ENCODE assay signal across 8 mouse cellular contexts in the genomic region with DNA sequence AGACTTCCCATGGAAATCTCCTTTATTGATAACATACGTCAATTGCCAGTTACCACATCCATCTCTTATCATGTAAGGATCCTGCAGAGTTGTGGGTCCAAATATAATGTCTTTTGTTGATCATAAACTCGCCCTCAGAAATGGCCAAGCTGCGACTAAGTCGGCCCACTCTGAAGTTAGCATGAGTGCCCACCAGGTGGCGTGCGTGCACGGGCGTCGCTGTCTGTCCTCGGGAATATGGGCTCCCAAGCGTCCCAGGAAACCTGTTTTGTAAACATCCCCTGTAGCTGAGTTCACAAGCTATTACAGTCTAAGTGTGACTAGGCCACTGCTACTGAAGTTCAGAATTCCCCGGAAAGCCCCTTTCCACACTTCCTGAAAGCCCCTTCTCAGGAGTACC. TPM values are rescaled to one million over a fixed set of nuclear protein-coding genes. Genes with fewer than 3 reads are reported as not detected.
DNase-seq lines count a peak whose midpoint lies in the region; ATAC-seq lines count a peak whose summit lies in the region.

No protein-coding gene starts in this region.

- DNase-seq in liver, result peak; percentile 39
- peak; percentile 80 to 85 for DNase-seq in cerebellum, postnatal 4 days (ENCODE audit: low spot score in 2 of 2)
- peak; percentile 83 for DNase-seq in gastrocnemius, postnatal 10 days
- peak; percentile 24 for DNase-seq in kidney, adult 11 months
- DNase-seq in left cerebral cortex, postnatal 25 days (ENCODE audit: low spot score in 2 of 2), result peak; percentile 64 to 76

- intact Hi-C loops in left cerebral cortex, postnatal 25 days (cut with DNase I), result loop anchor here (1.0 to 10.0 kb wide), 4 partner anchors 192 to 639 kb away; no protein-coding TSS in a partner anchor

- WGBS in liver, embryonic 12.5 days (ENCODE audit: insufficient replicate concordance), result 8% methylated on average over 12 of the region's 12 CpGs
- 6% methylated on average over 12 of the region's 12 CpGs for WGBS in midbrain, embryonic 15.5 days
- WGBS in stomach, embryonic 16.5 days, result 8% methylated on average over 12 of the region's 12 CpGs

- no peak overlapping the region for H3K9ac ChIP-seq in liver, embryonic 12.5 days
- H3K9ac ChIP-seq in midbrain, embryonic 15.5 days, result no peak overlapping the region
- no peak overlapping the region for H3K9ac ChIP-seq in stomach, embryonic 16.5 days (ENCODE audit: low read length)

- H3K36me3 ChIP-seq in liver, embryonic 12.5 days, result no peaks in the 10 kb centered on the region
- H3K36me3 ChIP-seq in midbrain, embryonic 15.5 days (replicated peaks), result no peaks in the 10 kb centered on the region
- no peaks in the 10 kb centered on the region for H3K36me3 ChIP-seq in stomach, embryonic 16.5 days (ENCODE audit: control insufficient read depth, insufficient read depth, low read length)

- H3K4me1 ChIP-seq in liver, embryonic 12.5 days, result no peaks in the 10 kb centered on the region
- no peaks in the 10 kb centered on the region; the same call in 1 of the 2 replicates for H3K4me1 ChIP-seq in midbrain, embryonic 15.5 days
- H3K4me1 ChIP-seq in stomach, embryonic 16.5 days (ENCODE audit: control insufficient read depth, insufficient read depth, low read length), result no peaks in the 10 kb centered on the region

- ATAC-seq in liver, embryonic 12.5 days, result no peak
- peak; percentile 82 for ATAC-seq in midbrain, embryonic 15.5 days (replicated peaks)
- ATAC-seq in stomach, embryonic 16.5 days (ENCODE audit: insufficient read depth, low FRiP score), result no peak

- H3K4me3 ChIP-seq in liver, embryonic 12.5 days, result no peak overlapping the region
- H3K4me3 ChIP-seq in midbrain, embryonic 15.5 days, result no peak overlapping the region
- H3K4me3 ChIP-seq in stomach, embryonic 16.5 days (replicated peaks; ENCODE audit: low read length), result no peak overlapping the region

- no peaks in the 10 kb centered on the region for H3K27me3 ChIP-seq in liver, embryonic 12.5 days (replicated peaks)
- no peaks in the 10 kb centered on the region for H3K27me3 ChIP-seq in midbrain, embryonic 15.5 days (replicated peaks)
- H3K27me3 ChIP-seq in stomach, embryonic 16.5 days (ENCODE audit: control insufficient read depth, insufficient read depth, low read length), result no peaks in the 10 kb centered on the region

- H3K4me2 ChIP-seq in liver, embryonic 12.5 days, result no peak overlapping the region
- H3K4me2 ChIP-seq in midbrain, embryonic 15.5 days, result no peak overlapping the region
- 0 out of 2 replicates have a peak overlapping the region, but pooled peaks have one; percentile 29 for H3K4me2 ChIP-seq in stomach, embryonic 16.5 days (ENCODE audit: low read depth, low read length)

- no peak overlapping the region for H3K27ac ChIP-seq in liver, embryonic 12.5 days
- no peak overlapping the region for H3K27ac ChIP-seq in midbrain, embryonic 15.5 days
- no peak overlapping the region for H3K27ac ChIP-seq in stomach, embryonic 16.5 days (ENCODE audit: low read length)

- H3K9me3 ChIP-seq in liver, embryonic 12.5 days (replicated peaks), result no peaks in the 10 kb centered on the region
- no peaks in the 10 kb centered on the region for H3K9me3 ChIP-seq in midbrain, embryonic 15.5 days
- H3K9me3 ChIP-seq in stomach, embryonic 16.5 days (replicated peaks; ENCODE audit: control insufficient read depth, low read length), result no peaks in the 10 kb centered on the region

RNA-seq across cellular contexts. Expression of a gene that starts 51.9 kb away (rescaled TPM):
- polyA plus RNA-seq in liver, embryonic 12.5 days (2016; fragmentation: Nextera tagmentation; extraction: Ambion mirVana), result 0.04 TPM in 1 of 2 replicates, not detected in the other
- total RNA-seq in gastrocnemius, postnatal 10 days (2021), result 1 to 10 TPM; 7.3 to 7.4 TPM
- total RNA-seq in left cerebral cortex, postnatal 25 days (2021), result 10 to 100 TPM in 1 of 2 experiments, 1 to 10 TPM in 1; 9.4 to 13.1 TPM
- 4.5 and 5.0 TPM in 2 replicates for polyA plus RNA-seq in midbrain, embryonic 15.5 days (2015; fragmentation: Nextera tagmentation; extraction: Ambion mirVana)
- 0.52 and 0.72 TPM in 2 replicates for polyA plus RNA-seq in stomach, embryonic 16.5 days (2015; fragmentation: Nextera tagmentation; extraction: Ambion mirVana)

Comparison
In these comparisons a context has a peak if more than half of its experiments do, and no peak if none do; other contexts are left out.
1. DNase-seq: peak in every context shown above with its lines; median percentile 83 in gastrocnemius, postnatal 10 days; 82 in cerebellum, postnatal 4 days; 70 in left cerebral cortex, postnatal 25 days; 39 in liver; 24 in kidney, adult 11 months.